Mouse (Mus musculus) forebrain, embryonic 14.5 days (tissue): ENCODE data around the gene Anxa7. TPM values are rescaled to one million over a fixed set of nuclear protein-coding genes. Genes with fewer than 3 reads are reported as not detected.
A peak's percentile ranks its signal among the peaks of the same experiment; 100 is the strongest.

Experiments
- ATAC-seq: fragments of 200-750 bp; cut with Nextera tagmentation; 2 replicates; pipeline ENCODE4 v1.8.0; 2017; ENCODE audit warnings: mild to moderate bottlenecking, moderate library complexity
- DNase-seq: peaks from one replicate; pipeline ENCODE4 v3.0.0-alpha.2; 2015; ENCODE audit warnings: low spot score
- H3K27ac ChIP-seq: fragments of 300-500 bp; sonication (generic); 2 replicates; pipeline ENCODE4 v1.5.1; 2014; ENCODE audit warnings: low read depth, mild to moderate bottlenecking, control low read depth, low read length, moderate library complexity
- H3K27me3 ChIP-seq: fragments of 300-500 bp; sonication (generic); replicated peaks from 2 replicates; pipeline ENCODE4 v1.6.1; 2014; ENCODE audit warnings: low read length, control low read depth, mixed read lengths; ENCODE audit not compliant: control insufficient read depth, insufficient read depth
- H3K36me3 ChIP-seq: fragments of 300-500 bp; sonication (generic); 2 replicates; pipeline ENCODE4 v1.6.1; 2014; ENCODE audit warnings: low read length, control low read depth; ENCODE audit not compliant: control insufficient read depth, insufficient read depth
- H3K4me1 ChIP-seq: fragments of 300-500 bp; sonication (generic); 2 replicates; pipeline ENCODE4 v1.6.1; 2014; ENCODE audit warnings: antibody characterized with exemption, low read length, control low read depth; ENCODE audit not compliant: control insufficient read depth, insufficient read depth
- H3K4me2 ChIP-seq: fragments of 300-500 bp; sonication (generic); 2 replicates; pipeline ENCODE4 v1.6.1; 2014; ENCODE audit warnings: mild to moderate bottlenecking, control low read depth, low read length
- H3K4me3 ChIP-seq: fragments of 300-500 bp; sonication (generic); 2 replicates; pipeline ENCODE4 v1.5.1; 2014; ENCODE audit warnings: low read depth, low read length, control low read depth
- H3K9ac ChIP-seq: fragments of 300-500 bp; sonication (generic); 2 replicates; pipeline ENCODE4 v1.6.1; 2014; ENCODE audit warnings: mild to moderate bottlenecking, low read length, control low read depth, moderate library complexity
- H3K9me3 ChIP-seq: fragments of 300-500 bp; sonication (generic); replicated peaks from 2 replicates; pipeline ENCODE4 v1.6.1; 2016; ENCODE audit warnings: low read length, control low read depth, mixed read lengths; ENCODE audit not compliant: control insufficient read depth
- WGBS: fragments of 180-500 bp; shearing (Covaris S2); extraction: QIAGEN DNeasy Blood & Tissue Kit; methylation state at CpG from one replicate; pipeline ENCODE4 v1.1.7; 2014; 5-methylcytosine and 5-hydroxymethylcytosine counted together
- polyA plus RNA-seq: library from polyadenylated mRNA; unstranded; fragments of >200 nt; fragmentation: Nextera tagmentation; extraction: Ambion mirVana; gene quantifications from 2 replicates; pipeline ENCODE4 v1.2.1, GENCODE M21; 2014

Gene Anxa7
- 12.3 and 14.8 TPM in 2 replicates for polyA plus RNA-seq

GRCm38 (mm10) chr14:20479291-20480194 is at the start of gene Anxa7:
TSS of gene Anxa7 (minus strand) at chr14:20480133.
- H3K9ac ChIP-seq: peak within 1 kb of the TSS; percentile 69
- H3K4me1 ChIP-seq: peaks cover 4% of the 10 kb centered on the region
- H3K27ac ChIP-seq: no peak within 1 kb of the TSS
- ATAC-seq: peak; percentile 85
- H3K4me2 ChIP-seq: peak within 1 kb of the TSS; percentile 90
- 1% methylated on average over 48 of the region's 48 CpGs for WGBS
- no peaks in the 10 kb centered on the region for H3K27me3 ChIP-seq
- H3K9me3 ChIP-seq: no peaks in the 10 kb centered on the region
- H3K36me3 ChIP-seq: peaks cover 6% of the 10 kb centered on the region
- H3K4me3 ChIP-seq: peak within 1 kb of the TSS; percentile 59
- DNase-seq: peak; percentile 61

- H3K27ac ChIP-seq: no peak overlapping the region
- H3K4me1 ChIP-seq: no peaks in the 10 kb centered on the region
- H3K4me2 ChIP-seq: no peak overlapping the region
- peaks cover 2% of the 10 kb centered on the region; the same call in 1 of the 2 replicates for H3K36me3 ChIP-seq
- H3K9me3 ChIP-seq: no peaks in the 10 kb centered on the region
- no peak overlapping the region for H3K4me3 ChIP-seq
- ATAC-seq: no peak
- no peak overlapping the region for H3K9ac ChIP-seq
- 95% methylated on average over 4 of the region's 4 CpGs for WGBS
- no peaks in the 10 kb centered on the region for H3K27me3 ChIP-seq
- DNase-seq: no peak
These were observed 49.7 kb upstream of the Anxa7 start for GRCm38 (mm10) chr14:20529643-20530042.

- no peak overlapping the region for H3K9ac ChIP-seq
- no peaks in the 10 kb centered on the region for H3K27me3 ChIP-seq
- no peaks in the 10 kb centered on the region for H3K4me1 ChIP-seq
- no peak for ATAC-seq
- DNase-seq: no peak
- H3K27ac ChIP-seq: no peak overlapping the region
- H3K4me3 ChIP-seq: no peak overlapping the region
- H3K4me2 ChIP-seq: no peak overlapping the region
- H3K36me3 ChIP-seq: peaks cover 46% of the 10 kb centered on the region
- WGBS: 96% methylated on average over 2 of the region's 2 CpGs
- H3K9me3 ChIP-seq: no peaks in the 10 kb centered on the region
These were observed 40.2 kb upstream of the Anxa7 start for GRCm38 (mm10) chr14:20520179-20520578.

GRCm38 (mm10) chr14:20508424-20508823 is 28.5 kb upstream of the Anxa7 start:
- 73% methylated on average over 2 of the region's 2 CpGs for WGBS
- no peaks in the 10 kb centered on the region for H3K27me3 ChIP-seq
- no peak overlapping the region for H3K27ac ChIP-seq
- ATAC-seq (no peak), DNase-seq (no peak)
- H3K9ac ChIP-seq: no peak overlapping the region
- no peak overlapping the region for H3K4me3 ChIP-seq
- H3K36me3 ChIP-seq: peaks cover 9% of the 10 kb centered on the region
- no peak overlapping the region for H3K4me2 ChIP-seq
- no peaks in the 10 kb centered on the region for H3K9me3 ChIP-seq
- no peaks in the 10 kb centered on the region for H3K4me1 ChIP-seq

- Histone ChIP-seq H3K27me3 (no peaks in the 10 kb centered on the region), H3K4me1 (no peaks in the 10 kb centered on the region), H3K27ac (no peak overlapping the region), H3K4me3 (no peak overlapping the region), H3K9me3 (no peaks in the 10 kb centered on the region), H3K36me3 (peaks cover 20% of the 10 kb centered on the region), H3K9ac (no peak overlapping the region), H3K4me2 (no peak overlapping the region)
- WGBS: 96% methylated on average over 10 of the region's 10 CpGs
- DNase-seq: no peak
- ATAC-seq: no peak
These were observed 23.0 kb upstream of the Anxa7 start for GRCm38 (mm10) chr14:20502966-20503365.

GRCm38 (mm10) chr14:20499982-20500381 is 20.0 kb upstream of the Anxa7 start:
- DNase-seq: peak; percentile 14
- H3K4me1 ChIP-seq: no peaks in the 10 kb centered on the region
- H3K9ac ChIP-seq: no peak overlapping the region
- WGBS: 94% methylated on average over 3 of the region's 3 CpGs
- no peaks in the 10 kb centered on the region for H3K9me3 ChIP-seq
- H3K27ac ChIP-seq: no peak overlapping the region
- H3K27me3 ChIP-seq: no peaks in the 10 kb centered on the region
- no peak overlapping the region for H3K4me3 ChIP-seq
- ATAC-seq: no peak
- H3K36me3 ChIP-seq: peaks cover 36% of the 10 kb centered on the region
- H3K4me2 ChIP-seq: no peak overlapping the region

GRCm38 (mm10) chr14:20496603-20497002 is 16.7 kb upstream of the Anxa7 start, which contains the start of gene Mss51:
TSS of gene Mss51 (minus strand) at chr14:20496901.
- Histone ChIP-seq H3K4me3 (no peak within 1 kb of the TSS), H3K4me1 (no peaks in the 10 kb centered on the region), H3K9me3 (no peaks in the 10 kb centered on the region), H3K27ac (no peak within 1 kb of the TSS), H3K9ac (no peak within 1 kb of the TSS), H3K36me3 (peaks cover 40% of the 10 kb centered on the region), H3K4me2 (no peak within 1 kb of the TSS), H3K27me3 (no peaks in the 10 kb centered on the region)
- no peak for DNase-seq
- 43% methylated on average over 2 of the region's 2 CpGs for WGBS
- no peak for ATAC-seq

GRCm38 (mm10) chr14:20486031-20486430 is 6.1 kb upstream of the Anxa7 start:
- Histone ChIP-seq H3K4me3 (no peak overlapping the region), H3K36me3 (peaks cover 26% of the 10 kb centered on the region), H3K27me3 (no peaks in the 10 kb centered on the region), H3K9ac (no peak overlapping the region), H3K4me1 (no peaks in the 10 kb centered on the region), H3K9me3 (no peaks in the 10 kb centered on the region), H3K4me2 (no peak overlapping the region), H3K27ac (no peak overlapping the region)
- WGBS: 95% methylated on average over 5 of the region's 5 CpGs
- DNase-seq: no peak
- no peak for ATAC-seq
